Mouse (Mus musculus): ENCODE results near the gene Emd.
"Not testable (repeated sequence)": the region's sequence is repeated elsewhere in the genome, so short reads cannot be mapped to it uniquely, and the experiment has no call there.

Gene Emd

GRCm38 (mm10) chrX:74254153-74254887 lies at the start of gene Emd:
Emd (plus strand) TSS chrX:74254687.
- DNase-seq: peak; percentile 87 to 93

GRCm38 (mm10) chrX:74218496-74218895 lies 36.0 kb upstream of the Emd start:
- DNase-seq: no peak

GRCm38 (mm10) chrX:74219449-74219848 lies 35.0 kb upstream of the Emd start:
- no peak for DNase-seq

- not testable (repeated sequence) for DNase-seq
These were observed 34.4 kb upstream of the Emd start for GRCm38 (mm10) chrX:74220099-74220498.

GRCm38 (mm10) chrX:74230038-74230437 lies 24.4 kb upstream of the Emd start:
- no peak for DNase-seq

- DNase-seq: no peak
These were observed 21.3 kb upstream of the Emd start for GRCm38 (mm10) chrX:74233196-74233595.

- no peak for DNase-seq
These were observed 14.2 kb upstream of the Emd start for GRCm38 (mm10) chrX:74240332-74240731.

GRCm38 (mm10) chrX:74243396-74243795 lies 11.1 kb upstream of the Emd start:
- peak; percentile 37 to 40 for DNase-seq

- DNase-seq: no peak
These were observed 10.7 kb upstream of the Emd start for GRCm38 (mm10) chrX:74243807-74244206.

- peak; percentile 54 to 71 for DNase-seq
These were observed 9.8 kb upstream of the Emd start for GRCm38 (mm10) chrX:74244614-74245083.

GRCm38 (mm10) chrX:74245107-74245506 lies 9.4 kb upstream of the Emd start:
- no peak for DNase-seq

GRCm38 (mm10) chrX:74245687-74246086 lies 8.8 kb upstream of the Emd start:
- peak; percentile 85 to 91 for DNase-seq

- peak; percentile 87 to 92 for DNase-seq
These were observed 8.2 kb upstream of the Emd start for GRCm38 (mm10) chrX:74246213-74246681.

GRCm38 (mm10) chrX:74246693-74247092 lies 7.8 kb upstream of the Emd start:
- DNase-seq: no peak

GRCm38 (mm10) chrX:74248651-74249050 lies 5.8 kb upstream of the Emd start:
- DNase-seq: peak; percentile 81 to 86

GRCm38 (mm10) chrX:74249615-74250014 lies 4.9 kb upstream of the Emd start, which contains the start of gene Flna:
Flna (minus strand) TSS chrX:74249820.
- peak; percentile 78 to 86 for DNase-seq

GRCm38 (mm10) chrX:74254888-74255565 lies 540 bp downstream of the Emd start:
- no peak for DNase-seq

- DNase-seq: no peak
These were observed 3.3 kb downstream of the Emd start for GRCm38 (mm10) chrX:74257746-74258145.

GRCm38 (mm10) chrX:74269736-74270061 lies 15.2 kb downstream of the Emd start:
- DNase-seq: no peak

GRCm38 (mm10) chrX:74270062-74270901 lies 15.8 kb downstream of the Emd start, which contains the start of gene Rpl10:
Rpl10 (plus strand) TSS chrX:74270812.
- peak; percentile 85 to 93 for DNase-seq

GRCm38 (mm10) chrX:74270902-74271551 lies 16.5 kb downstream of the Emd start:
- peak; percentile 42 to 65 for DNase-seq

Measured in kidney, postnatal 4 days (tissue).